Mouse (Mus musculus): ENCODE data around the gene Lmna. TPM values are rescaled to one million over a fixed set of nuclear protein-coding genes. Genes with fewer than 3 reads are reported as not detected.
A peak's percentile ranks its signal among the peaks of the same experiment; 100 is the strongest.

The Lmna gene
- polyA plus RNA-seq, 1 experiment from 2014 or later: 133 TPM

DNA sequence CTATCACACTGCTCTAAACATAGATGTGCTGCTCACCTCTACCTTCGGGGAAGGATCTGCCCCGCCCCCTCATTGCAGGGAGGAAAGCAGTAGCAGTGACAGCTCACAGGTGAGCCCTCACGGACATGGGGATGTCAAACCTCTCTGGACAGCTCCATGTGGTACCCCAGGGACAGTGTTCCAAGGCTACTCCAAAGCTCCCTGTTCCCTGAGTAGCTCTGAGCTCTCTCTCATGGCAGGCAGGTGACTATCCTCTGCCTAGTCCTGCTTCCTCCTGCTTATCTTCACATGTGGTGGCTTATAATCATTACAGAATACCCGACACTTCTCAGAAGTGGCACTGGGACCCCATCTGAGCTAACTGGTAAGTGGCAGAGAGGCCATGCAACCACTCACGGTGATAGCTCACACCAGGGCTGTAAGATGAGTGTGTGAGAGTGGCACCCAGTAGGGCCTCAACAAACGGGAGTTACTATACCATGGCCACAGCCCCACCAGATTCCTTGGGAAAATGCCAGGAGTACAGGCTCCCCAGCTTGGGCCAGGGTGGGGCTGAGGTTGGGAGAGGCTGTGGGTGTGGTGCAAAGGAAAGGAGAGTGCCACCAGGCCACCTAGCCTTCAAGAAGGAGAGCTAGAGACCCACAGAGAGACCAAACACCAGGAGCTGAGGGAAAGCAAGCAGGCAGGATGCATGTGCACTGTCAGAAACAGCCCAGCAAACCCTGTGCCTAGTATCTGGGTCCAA is 37.1 kb upstream of the Lmna start:
- Histone ChIP-seq H3K4me2 (no peak overlapping the region), H3K9me3 (replicated peaks) (no peaks in the 10 kb centered on the region), H3K9ac (no peak overlapping the region), H3K4me3 (replicated peaks) (no peak overlapping the region), H3K36me3 (replicated peaks) (no peaks in the 10 kb centered on the region), H3K27ac (replicated peaks) (no peak overlapping the region), H3K4me1 (replicated peaks) (peaks cover 45% of the 10 kb centered on the region), H3K27me3 (no peaks in the 10 kb centered on the region)
- 46% methylated on average over 6 of the region's 6 CpGs for WGBS (ENCODE audit: insufficient replicate concordance)
- no peak for ATAC-seq (ENCODE audit: insufficient read depth)

DNA sequence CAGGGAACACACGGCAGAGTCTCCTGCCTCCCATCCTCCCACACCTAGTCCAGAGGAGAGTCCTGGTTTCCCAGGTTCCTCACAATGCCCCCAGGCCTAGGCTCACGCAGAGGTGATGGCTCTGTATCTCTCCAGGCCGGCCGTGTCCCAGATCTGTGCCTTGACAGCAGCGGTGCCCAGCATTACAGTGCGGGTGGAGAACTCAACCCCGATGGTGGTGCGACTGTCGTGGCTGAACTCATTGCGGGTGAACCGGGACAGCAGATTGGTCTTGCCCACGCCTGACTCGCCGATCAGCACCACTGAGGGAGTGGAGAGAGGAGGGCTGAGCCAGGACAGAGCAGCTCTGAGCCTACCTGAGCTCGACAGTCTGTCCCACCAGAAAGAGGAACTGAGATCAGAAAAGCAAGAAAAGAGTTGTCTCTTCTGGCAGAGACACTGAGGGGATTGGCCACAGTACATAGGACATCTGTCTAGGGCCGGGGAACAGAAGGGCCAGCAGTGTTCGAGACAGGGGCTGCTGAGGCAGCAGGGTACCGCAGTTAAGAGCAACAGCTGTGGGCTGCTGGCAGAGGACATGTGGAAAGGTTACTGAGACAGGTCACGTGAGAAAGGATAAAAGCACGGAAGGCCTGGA is 35.3 kb upstream of the Lmna start:
- Histone ChIP-seq H3K9me3 (replicated peaks) (no peaks in the 10 kb centered on the region), H3K27me3 (no peaks in the 10 kb centered on the region), H3K4me1 (replicated peaks) (peaks cover 28% of the 10 kb centered on the region), H3K4me2 (no peak overlapping the region), H3K27ac (replicated peaks) (no peak overlapping the region), H3K9ac (no peak overlapping the region), H3K4me3 (replicated peaks) (no peak overlapping the region), H3K36me3 (replicated peaks) (no peaks in the 10 kb centered on the region)
- 46% methylated on average over 20 of the region's 20 CpGs for WGBS (ENCODE audit: insufficient replicate concordance)
- no peak for ATAC-seq (ENCODE audit: insufficient read depth)

DNA sequence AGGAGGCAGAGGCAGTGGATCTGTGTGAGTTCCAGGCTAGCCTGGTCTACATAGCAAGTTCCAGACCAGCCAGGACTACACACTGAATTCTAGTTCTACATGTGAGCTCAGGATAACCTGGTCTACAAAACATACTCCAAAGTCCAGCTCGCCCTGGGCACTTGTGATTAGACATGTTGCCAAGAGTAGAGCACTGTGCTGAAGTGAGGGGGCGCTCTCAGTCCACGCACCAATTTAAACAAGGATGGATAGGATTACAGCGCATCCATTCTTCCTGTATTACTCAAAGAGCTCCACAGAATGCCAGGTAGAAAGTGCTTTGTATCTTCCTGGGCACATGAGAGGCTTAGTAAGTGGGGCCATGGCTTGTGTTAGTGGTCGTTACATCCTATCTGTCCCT is 34.8 kb upstream of the Lmna start:
- 0 out of 2 replicates have a peak, but pooled peaks have one; percentile 16 for ATAC-seq (ENCODE audit: insufficient read depth)
- H3K27ac ChIP-seq (replicated peaks): no peak overlapping the region
- H3K9ac ChIP-seq: no peak overlapping the region
- H3K4me3 ChIP-seq (replicated peaks): no peak overlapping the region
- no peaks in the 10 kb centered on the region for H3K27me3 ChIP-seq
- no peak overlapping the region for H3K4me2 ChIP-seq
- H3K4me1 ChIP-seq (replicated peaks): peaks cover 22% of the 10 kb centered on the region
- H3K9me3 ChIP-seq (replicated peaks): no peaks in the 10 kb centered on the region
- H3K36me3 ChIP-seq (replicated peaks): no peaks in the 10 kb centered on the region
- 33% methylated on average over 5 of the region's 5 CpGs for WGBS (ENCODE audit: insufficient replicate concordance)

DNA sequence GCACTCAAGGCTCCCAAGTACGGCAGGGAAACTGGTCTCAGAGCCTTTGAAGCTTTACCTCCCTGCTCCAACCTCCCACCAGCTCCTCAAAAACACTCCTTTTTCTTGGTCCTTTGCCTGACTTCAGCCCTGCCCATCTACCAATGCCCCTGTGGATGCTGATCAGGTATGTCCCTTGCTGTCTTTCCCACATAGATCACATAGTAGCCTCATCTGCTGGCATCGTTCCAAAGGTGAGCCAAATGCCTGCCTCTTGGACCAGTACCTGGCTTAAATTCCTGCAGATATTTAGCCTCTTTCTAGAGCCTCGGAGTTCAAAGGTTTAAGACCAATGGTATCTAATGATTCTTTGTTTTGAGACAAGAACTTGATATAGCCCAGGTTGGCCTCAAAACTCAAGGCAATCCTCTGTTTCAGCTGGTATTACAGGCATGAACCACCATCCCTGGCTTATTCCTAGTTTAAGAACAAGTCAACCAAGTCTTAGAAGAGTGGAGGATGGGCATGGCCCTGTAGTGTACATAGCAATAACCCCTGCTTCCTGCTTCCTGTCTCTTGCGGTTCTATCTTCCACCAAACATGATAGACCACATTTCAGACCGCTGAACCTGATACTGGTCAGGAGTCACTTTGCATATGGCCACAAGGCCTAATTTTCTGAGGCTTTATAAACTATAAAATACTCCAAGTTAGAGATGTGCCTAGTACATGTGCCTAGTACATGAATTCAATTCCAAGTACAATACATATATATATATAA is 34.1 kb upstream of the Lmna start:
- Histone ChIP-seq H3K27me3 (no peaks in the 10 kb centered on the region), H3K36me3 (replicated peaks) (no peaks in the 10 kb centered on the region), H3K9ac (no peak overlapping the region), H3K4me1 (replicated peaks) (peaks cover 22% of the 10 kb centered on the region), H3K4me3 (replicated peaks) (no peak overlapping the region), H3K9me3 (replicated peaks) (no peaks in the 10 kb centered on the region), H3K4me2 (no peak overlapping the region), H3K27ac (replicated peaks) (no peak overlapping the region)
- ATAC-seq (ENCODE audit: insufficient read depth): no peak
- WGBS (ENCODE audit: insufficient replicate concordance): 41% methylated on average over 5 of the region's 5 CpGs

DNA sequence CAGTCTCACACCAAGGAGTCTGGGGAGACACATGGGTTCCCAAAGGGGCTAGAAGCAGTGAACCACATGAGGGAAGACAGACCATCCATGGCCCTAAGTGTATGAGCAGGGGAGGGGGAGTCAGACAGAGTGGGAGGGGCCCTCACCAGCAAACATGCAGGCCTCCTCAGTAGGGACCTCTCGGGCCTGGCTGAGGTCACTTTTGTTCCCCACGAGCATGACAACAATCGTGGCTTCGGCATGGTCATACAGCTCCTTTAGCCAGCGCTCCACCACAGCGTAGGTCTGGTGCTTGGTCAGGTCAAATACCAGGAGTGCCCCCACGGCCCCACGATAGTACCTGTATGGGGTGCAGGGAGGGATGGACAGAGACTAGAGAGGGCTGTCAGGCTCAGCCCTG is 33.4 kb upstream of the Lmna start:
- H3K27me3 ChIP-seq: no peaks in the 10 kb centered on the region
- 67% methylated on average over 8 of the region's 8 CpGs for WGBS (ENCODE audit: insufficient replicate concordance)
- no peak for ATAC-seq (ENCODE audit: insufficient read depth)
- no peaks in the 10 kb centered on the region for H3K36me3 ChIP-seq (replicated peaks)
- H3K4me2 ChIP-seq: no peak overlapping the region
- H3K4me3 ChIP-seq (replicated peaks): no peak overlapping the region
- no peaks in the 10 kb centered on the region for H3K9me3 ChIP-seq (replicated peaks)
- peaks cover 22% of the 10 kb centered on the region for H3K4me1 ChIP-seq (replicated peaks)
- no peak overlapping the region for H3K9ac ChIP-seq
- no peak overlapping the region for H3K27ac ChIP-seq (replicated peaks)

DNA sequence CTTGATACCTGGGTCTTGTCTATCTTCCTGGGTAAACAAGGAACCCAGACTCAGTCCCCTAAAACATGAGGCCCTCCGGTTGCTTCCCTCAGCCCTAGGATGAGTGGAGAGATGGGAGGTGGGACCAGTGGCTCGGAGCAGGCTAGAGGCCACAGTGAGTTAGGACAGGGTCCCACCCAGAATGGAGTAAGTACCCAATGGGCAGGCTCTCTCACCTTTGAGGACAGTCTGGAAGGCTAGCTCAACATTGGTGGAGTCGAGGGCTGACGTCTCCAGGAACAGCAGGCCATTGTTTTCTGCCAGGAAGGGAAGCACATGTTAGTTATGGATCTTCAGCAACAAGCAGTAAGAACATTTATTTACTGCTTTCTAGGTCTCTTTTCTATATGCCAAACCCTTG is 32.7 kb upstream of the Lmna start:
- no peak for ATAC-seq (ENCODE audit: insufficient read depth)
- WGBS (ENCODE audit: insufficient replicate concordance): 68% methylated on average over 4 of the region's 4 CpGs
- Histone ChIP-seq H3K4me1 (replicated peaks) (peaks cover 23% of the 10 kb centered on the region), H3K9me3 (replicated peaks) (no peaks in the 10 kb centered on the region), H3K27me3 (no peaks in the 10 kb centered on the region), H3K4me3 (replicated peaks) (no peak overlapping the region), H3K9ac (no peak overlapping the region), H3K36me3 (replicated peaks) (no peaks in the 10 kb centered on the region), H3K4me2 (no peak overlapping the region), H3K27ac (replicated peaks) (no peak overlapping the region)

DNA sequence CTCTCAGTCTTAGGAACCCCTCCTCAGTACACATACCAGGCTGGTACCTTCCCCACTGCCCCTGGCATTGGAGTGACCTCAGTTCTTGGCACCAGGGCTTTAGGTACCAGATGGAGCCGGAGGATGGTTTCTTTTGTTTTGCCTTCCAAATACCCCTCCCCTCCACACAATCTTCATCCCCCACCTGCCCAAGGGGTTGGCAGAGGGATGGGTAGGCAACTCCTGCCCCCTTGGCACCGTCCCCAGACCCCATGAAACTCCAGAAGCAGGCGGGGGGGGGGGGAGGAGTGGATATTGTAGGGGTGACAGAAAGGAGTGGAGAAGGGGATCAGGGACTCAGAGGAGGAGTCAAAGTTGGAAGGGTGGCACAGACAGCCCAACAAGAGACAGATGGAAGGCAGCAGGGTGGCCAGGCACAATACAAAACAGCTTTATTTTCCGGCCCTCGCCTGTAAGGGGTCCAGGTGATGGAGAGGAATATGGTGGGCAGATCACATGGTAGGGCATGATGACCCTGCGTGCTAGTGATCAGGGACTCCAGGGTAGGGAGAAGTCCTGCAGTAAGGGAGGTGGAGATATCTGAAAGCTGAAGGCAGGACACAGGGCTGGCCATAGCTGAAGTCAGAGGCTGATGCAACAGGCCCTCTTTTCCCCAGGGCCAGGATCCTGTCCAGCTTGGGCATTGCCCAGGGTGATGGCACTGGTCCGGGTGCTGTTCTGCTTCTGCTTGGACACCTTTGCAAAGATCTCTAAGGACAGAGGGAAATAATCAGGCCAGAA is 32.1 kb upstream of the Lmna start:
- Histone ChIP-seq H3K27ac (replicated peaks) (no peak overlapping the region), H3K36me3 (replicated peaks) (no peaks in the 10 kb centered on the region), H3K9me3 (replicated peaks) (no peaks in the 10 kb centered on the region), H3K4me1 (replicated peaks) (peaks cover 24% of the 10 kb centered on the region), H3K9ac (no peak overlapping the region), H3K4me3 (replicated peaks) (no peak overlapping the region), H3K27me3 (no peaks in the 10 kb centered on the region), H3K4me2 (no peak overlapping the region)
- 69% methylated on average over 7 of the region's 7 CpGs for WGBS (ENCODE audit: insufficient replicate concordance)
- ATAC-seq (ENCODE audit: insufficient read depth): no peak

DNA sequence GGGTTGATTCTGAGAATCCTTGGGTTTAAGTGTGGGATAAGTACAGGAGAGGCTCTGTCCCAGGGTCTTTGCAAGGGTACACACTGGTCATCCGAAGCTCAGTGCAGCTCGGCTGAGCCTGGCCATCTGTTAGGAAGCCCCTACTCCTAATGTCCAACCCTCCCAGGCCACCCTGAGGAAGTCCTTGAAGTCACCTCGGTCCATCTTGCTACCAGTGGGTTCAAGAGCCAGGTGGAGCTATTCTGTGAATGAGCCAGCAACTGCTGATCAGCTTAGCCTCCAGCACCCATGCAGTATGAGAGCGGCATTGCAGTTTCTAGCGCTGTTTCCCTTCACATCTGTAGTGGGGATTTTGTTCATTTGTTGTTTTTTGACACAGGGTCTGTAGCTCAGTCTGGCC is 30.3 kb upstream of the Lmna start:
- Histone ChIP-seq H3K9ac (no peak overlapping the region), H3K4me3 (replicated peaks) (no peak overlapping the region), H3K27me3 (peaks cover 7% of the 10 kb centered on the region; the same call in 1 of the 2 replicates), H3K27ac (replicated peaks) (no peak overlapping the region), H3K36me3 (replicated peaks) (no peaks in the 10 kb centered on the region), H3K4me2 (no peak overlapping the region), H3K9me3 (replicated peaks) (no peaks in the 10 kb centered on the region), H3K4me1 (replicated peaks) (peaks cover 35% of the 10 kb centered on the region)
- 58% methylated on average over 5 of the region's 5 CpGs for WGBS (ENCODE audit: insufficient replicate concordance)
- no peak for ATAC-seq (ENCODE audit: insufficient read depth)

DNA sequence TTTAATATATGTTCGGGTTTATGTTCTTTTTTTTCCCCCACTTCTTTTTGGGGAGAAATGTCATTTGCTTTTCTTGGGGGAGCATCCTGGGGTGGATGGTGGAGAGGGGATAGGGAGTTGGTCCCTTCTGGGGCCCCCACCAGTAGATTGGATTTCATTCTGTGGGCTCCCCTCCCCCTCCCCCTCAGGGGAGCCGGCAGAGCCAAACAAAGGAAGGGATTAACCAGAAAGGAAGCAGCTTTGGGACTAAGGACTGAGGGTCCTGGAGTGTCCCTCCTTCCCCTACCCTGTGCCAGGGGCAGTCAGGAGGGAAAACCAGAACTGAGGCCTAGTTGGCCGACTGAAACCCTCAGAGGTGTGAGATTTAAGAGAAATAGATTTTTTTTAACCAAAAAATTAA is 29.6 kb upstream of the Lmna start:
- peaks cover 32% of the 10 kb centered on the region for H3K4me1 ChIP-seq (replicated peaks)
- 35% methylated on average over 3 of the region's 3 CpGs for WGBS (ENCODE audit: insufficient replicate concordance)
- H3K27ac ChIP-seq (replicated peaks): no peak overlapping the region
- no peaks in the 10 kb centered on the region for H3K36me3 ChIP-seq (replicated peaks)
- H3K4me3 ChIP-seq (replicated peaks): no peak overlapping the region
- H3K9me3 ChIP-seq (replicated peaks): no peaks in the 10 kb centered on the region
- no peak for ATAC-seq (ENCODE audit: insufficient read depth)
- H3K27me3 ChIP-seq: peaks cover 8% of the 10 kb centered on the region; the same call in 1 of the 2 replicates
- H3K9ac ChIP-seq: no peak overlapping the region
- H3K4me2 ChIP-seq: no peak overlapping the region

DNA sequence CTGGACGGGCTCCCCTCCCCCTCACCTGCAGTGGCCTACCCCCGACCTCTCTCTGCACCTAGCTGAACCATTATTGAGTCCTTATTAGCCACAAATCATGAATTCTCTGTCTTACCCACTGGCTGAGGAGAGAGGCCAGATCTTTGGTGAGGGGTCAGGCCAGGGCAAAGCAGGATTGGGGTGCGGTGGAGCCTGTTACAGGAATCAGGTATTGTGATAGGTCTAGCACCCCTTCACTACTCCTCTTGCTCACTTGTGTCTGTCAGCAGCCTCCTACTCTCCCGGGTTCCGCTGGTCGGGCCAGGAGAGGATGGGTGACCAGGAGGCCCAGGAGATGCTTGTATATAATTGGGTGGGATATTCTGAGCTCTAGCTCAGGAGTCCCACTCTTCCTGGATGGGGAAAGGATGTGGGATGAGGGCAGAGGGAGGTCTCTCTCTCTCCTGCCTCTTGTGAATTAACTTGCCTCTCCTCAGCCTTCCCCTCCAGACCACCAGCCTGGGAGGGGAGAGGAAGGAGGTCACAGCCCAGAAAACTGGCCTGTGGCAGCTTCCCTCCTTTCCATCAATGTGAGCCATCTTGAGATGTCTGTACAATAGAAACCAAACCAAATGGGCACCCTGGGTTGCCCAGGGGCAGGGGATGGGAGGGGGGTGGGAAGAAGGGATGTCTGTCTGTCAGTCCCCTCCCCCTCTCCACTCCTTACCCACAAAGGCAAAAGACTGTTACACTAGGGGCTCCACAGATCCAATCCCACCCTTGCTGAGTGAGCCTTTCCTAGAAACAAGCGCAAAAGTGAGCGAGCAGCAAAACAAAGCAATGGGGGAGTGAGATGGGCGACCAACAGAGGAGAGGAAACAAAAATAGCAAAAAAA is 28.8 kb upstream of the Lmna start:
- 61% methylated on average over 9 of the region's 9 CpGs for WGBS (ENCODE audit: insufficient replicate concordance)

More for the DNA sequence above, 28.8 kb upstream of the Lmna start:
- H3K27me3 ChIP-seq: peaks cover 15% of the 10 kb centered on the region
- H3K4me2 ChIP-seq: no peak overlapping the region
- H3K9me3 ChIP-seq (replicated peaks): no peaks in the 10 kb centered on the region
- no peak overlapping the region for H3K4me3 ChIP-seq (replicated peaks)
- no peaks in the 10 kb centered on the region for H3K36me3 ChIP-seq (replicated peaks)
- H3K9ac ChIP-seq: no peak overlapping the region
- H3K27ac ChIP-seq (replicated peaks): no peak overlapping the region
- ATAC-seq (ENCODE audit: insufficient read depth): no peak
- H3K4me1 ChIP-seq (replicated peaks): peaks cover 33% of the 10 kb centered on the region

Data from liver, embryonic 15.5 days (tissue).